Mouse (Mus musculus): ENCODE measurements around the gene Dock2. TPM values are rescaled to one million over a fixed set of nuclear protein-coding genes. Genes with fewer than 3 reads are reported as not detected.

The Dock2 gene
- polyA plus RNA-seq, 1 experiment from 2014 or later, result 0.43 TPM

DNA sequence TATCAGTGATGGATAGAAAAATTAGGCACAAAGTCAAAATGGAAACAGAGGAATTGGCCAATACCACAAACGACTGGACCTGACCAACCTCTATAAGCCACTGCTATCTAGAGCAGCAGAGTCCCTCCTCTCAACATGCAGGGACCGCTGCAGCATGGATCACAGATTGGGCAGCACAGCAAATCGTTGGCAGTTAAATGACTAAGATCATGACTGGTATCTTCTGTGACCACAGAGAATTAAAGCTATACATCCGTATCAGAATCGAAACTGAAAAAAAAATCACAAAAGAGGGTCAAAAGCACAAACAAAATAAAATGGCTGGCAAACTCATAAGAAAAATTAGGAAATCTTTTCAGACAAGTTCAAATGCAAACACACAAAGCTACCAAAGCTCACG, 21.6 kb downstream of the Dock2 start:
- no peak overlapping the region for H3K27ac ChIP-seq
- 89% methylated on average over 6 of the region's 6 CpGs for WGBS
- H3K9me3 ChIP-seq, result no peaks in the 10 kb centered on the region
- no peaks in the 10 kb centered on the region for H3K36me3 ChIP-seq (replicated peaks)
- H3K4me1 ChIP-seq, result no peaks in the 10 kb centered on the region
- no peaks in the 10 kb centered on the region for H3K27me3 ChIP-seq (ENCODE audit: poor library complexity, severe bottlenecking)
- no peak overlapping the region for H3K4me3 ChIP-seq
- no peak for DNase-seq (ENCODE audit: extremely low spot score, low spot score)

DNA sequence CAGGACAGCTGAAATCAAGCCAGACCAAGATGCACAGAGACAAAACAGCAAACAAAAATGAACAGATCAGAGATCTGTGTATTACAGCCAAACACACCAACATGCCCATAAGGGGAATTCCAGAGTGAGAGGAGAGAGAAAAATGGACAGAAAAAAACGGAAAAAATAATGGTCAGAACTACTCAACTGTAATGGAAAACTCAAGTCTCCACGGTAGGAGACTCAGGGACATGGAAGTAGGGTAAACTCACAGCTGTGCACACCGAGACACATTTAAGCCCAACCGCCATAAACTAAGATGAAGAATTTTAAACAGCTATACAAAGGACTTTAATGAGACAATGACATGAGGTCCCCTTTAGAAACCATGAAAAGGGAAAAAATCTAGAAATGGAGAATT, 24.1 kb downstream of the Dock2 start:
- H3K27me3 ChIP-seq (ENCODE audit: poor library complexity, severe bottlenecking), result no peaks in the 10 kb centered on the region
- no peak for DNase-seq (ENCODE audit: extremely low spot score, low spot score)
- 87% methylated on average over 4 of the region's 4 CpGs for WGBS
- H3K27ac ChIP-seq, result no peak overlapping the region
- H3K36me3 ChIP-seq (replicated peaks), result no peaks in the 10 kb centered on the region
- H3K4me1 ChIP-seq, result no peaks in the 10 kb centered on the region
- H3K9me3 ChIP-seq, result no peaks in the 10 kb centered on the region
- no peak overlapping the region for H3K4me3 ChIP-seq

DNA sequence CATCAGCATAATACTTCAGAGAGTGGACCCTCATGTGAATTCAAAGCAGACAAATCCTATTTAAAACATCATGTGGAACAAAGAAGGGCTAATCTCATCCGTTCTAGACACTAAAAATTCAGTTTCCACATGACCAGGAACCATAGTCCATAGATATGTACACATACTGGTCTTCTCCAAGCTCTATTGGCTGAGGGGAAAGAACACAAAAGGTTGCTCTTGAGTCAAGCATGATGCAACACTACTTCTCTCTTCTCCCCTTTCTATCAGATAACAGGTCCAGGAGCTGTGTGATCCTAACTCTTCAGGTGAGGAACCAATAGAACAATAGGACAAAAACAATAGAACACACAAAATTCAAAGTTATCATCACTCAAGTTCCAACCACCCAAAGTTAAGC, 42.6 kb downstream of the Dock2 start:
- Histone ChIP-seq H3K4me1 (peaks cover 10% of the 10 kb centered on the region), H3K27ac (no peak overlapping the region), H3K4me3 (no peak overlapping the region), H3K9me3 (no peaks in the 10 kb centered on the region), H3K27me3 (ENCODE audit: poor library complexity, severe bottlenecking) (no peaks in the 10 kb centered on the region), H3K36me3 (replicated peaks) (no peaks in the 10 kb centered on the region)
- whole genome bisulfite sequencing, result 68% methylated on average over 1 of the region's 1 CpGs
- no peak for DNase-seq (ENCODE audit: extremely low spot score, low spot score)

DNA sequence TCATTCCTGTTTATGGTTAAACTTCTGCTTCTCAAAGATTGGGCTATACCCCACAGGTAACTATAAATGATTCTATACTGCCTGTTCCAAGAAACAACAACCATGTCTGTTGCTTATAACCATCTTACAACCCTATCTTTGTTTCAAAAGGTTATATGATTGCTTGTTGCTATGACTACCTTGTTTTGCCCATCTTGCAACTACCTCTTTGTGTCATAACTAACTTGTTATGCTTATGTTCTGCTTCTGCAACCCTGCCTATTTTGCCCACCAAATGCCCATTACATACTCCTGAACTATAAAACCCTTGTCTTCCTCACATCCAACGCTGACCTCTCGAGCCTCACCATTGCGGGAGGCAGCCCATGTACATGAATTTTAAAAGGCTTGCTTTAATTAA, 43.9 kb downstream of the Dock2 start:
- H3K9me3 ChIP-seq, result no peaks in the 10 kb centered on the region
- DNase-seq (ENCODE audit: extremely low spot score, low spot score), result no peak
- H3K4me3 ChIP-seq, result no peak overlapping the region
- H3K36me3 ChIP-seq (replicated peaks), result no peaks in the 10 kb centered on the region
- 91% methylated on average over 3 of the region's 3 CpGs for WGBS
- H3K4me1 ChIP-seq, result peaks cover 10% of the 10 kb centered on the region
- no peaks in the 10 kb centered on the region for H3K27me3 ChIP-seq (ENCODE audit: poor library complexity, severe bottlenecking)
- H3K27ac ChIP-seq, result no peak overlapping the region

DNA sequence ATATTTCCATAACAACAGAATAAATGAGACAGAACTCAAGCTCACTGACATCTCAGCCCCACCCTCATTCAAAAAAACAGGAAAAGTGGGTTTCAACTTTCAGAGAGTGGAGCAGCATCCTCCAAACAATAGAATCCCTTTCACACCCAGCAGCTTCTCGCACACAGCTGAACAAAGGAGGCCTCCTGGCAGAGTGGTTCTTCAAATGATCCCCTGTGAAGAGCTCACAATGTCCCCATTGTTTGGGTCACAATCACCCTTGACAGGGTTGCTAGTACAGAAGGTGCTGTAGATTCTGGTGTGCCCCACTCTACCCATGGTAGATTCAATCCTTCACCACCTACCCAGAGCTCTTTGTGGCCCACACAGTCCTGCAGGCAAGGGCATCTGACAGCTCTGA, 44.7 kb downstream of the Dock2 start:
- peak overlapping the region; percentile 60; the same call in 1 of the 2 replicates for H3K27ac ChIP-seq
- peak; percentile 16 for DNase-seq (ENCODE audit: extremely low spot score, low spot score)
- H3K36me3 ChIP-seq (replicated peaks), result no peaks in the 10 kb centered on the region
- H3K4me3 ChIP-seq, result no peak overlapping the region
- no peaks in the 10 kb centered on the region for H3K9me3 ChIP-seq
- WGBS, result 8% methylated on average over 1 of the region's 1 CpGs
- peaks cover 10% of the 10 kb centered on the region for H3K4me1 ChIP-seq
- H3K27me3 ChIP-seq (ENCODE audit: poor library complexity, severe bottlenecking), result no peaks in the 10 kb centered on the region

DNA sequence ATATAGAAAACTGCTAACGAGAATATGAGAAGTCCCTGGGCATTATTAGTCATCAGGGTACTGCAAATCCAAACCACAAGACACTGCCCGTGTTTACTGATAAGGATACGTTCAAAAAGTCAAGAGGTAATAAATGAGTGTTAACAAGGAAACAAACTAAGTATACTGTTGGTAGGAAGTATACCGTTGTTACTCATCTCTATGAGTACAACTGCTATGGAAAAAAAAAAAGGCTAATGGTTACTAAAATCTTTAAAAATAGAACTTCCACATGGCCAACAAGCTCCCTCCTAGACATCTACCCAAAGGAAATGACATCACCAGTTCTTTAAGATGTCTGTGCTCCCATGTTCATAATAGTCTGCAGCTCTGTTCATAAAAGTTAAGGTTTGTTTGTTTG, 46.5 kb downstream of the Dock2 start:
- no peaks in the 10 kb centered on the region for H3K36me3 ChIP-seq (replicated peaks)
- no peaks in the 10 kb centered on the region for H3K27me3 ChIP-seq (ENCODE audit: poor library complexity, severe bottlenecking)
- H3K9me3 ChIP-seq, result no peaks in the 10 kb centered on the region
- no peak overlapping the region for H3K4me3 ChIP-seq
- H3K27ac ChIP-seq, result no peak overlapping the region
- DNase-seq (ENCODE audit: extremely low spot score, low spot score), result no peak
- peaks cover 13% of the 10 kb centered on the region for H3K4me1 ChIP-seq
- WGBS, result 92% methylated on average over 4 of the region's 4 CpGs

DNA sequence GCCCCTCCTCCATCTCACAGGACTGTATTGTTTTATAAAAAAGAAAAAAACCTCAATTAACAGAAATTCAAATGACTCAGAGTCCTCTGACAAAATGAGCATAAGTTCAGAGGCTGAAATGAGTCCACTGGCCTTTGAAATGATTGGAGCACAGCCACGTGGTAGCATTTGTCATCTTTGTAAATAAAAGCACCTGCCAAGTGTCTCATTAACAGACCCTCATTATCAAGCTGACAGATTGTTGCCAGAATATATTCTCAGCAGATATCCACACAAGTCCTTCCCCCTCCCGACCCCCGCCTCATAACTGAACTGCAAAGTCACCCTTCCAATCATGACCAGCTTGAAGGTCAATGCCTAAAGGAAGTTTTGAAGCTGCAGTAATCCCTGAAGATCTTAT, 49.7 kb downstream of the Dock2 start:
- Histone ChIP-seq H3K9me3 (no peaks in the 10 kb centered on the region), H3K27ac (no peak overlapping the region), H3K27me3 (ENCODE audit: poor library complexity, severe bottlenecking) (no peaks in the 10 kb centered on the region), H3K4me1 (peaks cover 25% of the 10 kb centered on the region), H3K36me3 (replicated peaks) (no peaks in the 10 kb centered on the region), H3K4me3 (no peak overlapping the region)
- no peak for DNase-seq (ENCODE audit: extremely low spot score, low spot score)
- WGBS, result 84% methylated on average over 3 of the region's 3 CpGs

DNA sequence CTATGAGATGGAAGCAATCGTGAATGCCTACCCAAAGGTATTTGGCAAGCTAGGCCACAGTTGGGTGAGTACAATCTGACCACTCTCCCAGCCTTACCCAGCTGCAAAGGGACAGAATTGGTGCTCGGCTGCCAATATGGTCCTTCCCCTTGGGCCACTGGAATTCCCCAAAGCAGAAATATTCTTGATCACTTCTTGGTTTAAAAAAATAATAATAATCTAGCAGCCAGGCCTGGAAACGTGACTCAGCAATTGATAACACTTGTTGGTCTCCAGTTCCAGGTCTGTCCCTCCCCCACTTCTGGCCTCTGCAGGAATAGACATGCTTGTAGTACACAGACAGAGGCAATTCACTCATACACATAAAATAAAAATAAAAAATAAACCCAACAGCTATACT, 56.2 kb downstream of the Dock2 start:
- Histone ChIP-seq H3K36me3 (replicated peaks) (no peaks in the 10 kb centered on the region), H3K27ac (no peak overlapping the region), H3K27me3 (ENCODE audit: poor library complexity, severe bottlenecking) (no peaks in the 10 kb centered on the region), H3K9me3 (no peaks in the 10 kb centered on the region), H3K4me1 (peaks cover 17% of the 10 kb centered on the region), H3K4me3 (no peak overlapping the region)
- WGBS, result 80% methylated on average over 3 of the region's 3 CpGs
- DNase-seq (ENCODE audit: extremely low spot score, low spot score), result no peak

DNA sequence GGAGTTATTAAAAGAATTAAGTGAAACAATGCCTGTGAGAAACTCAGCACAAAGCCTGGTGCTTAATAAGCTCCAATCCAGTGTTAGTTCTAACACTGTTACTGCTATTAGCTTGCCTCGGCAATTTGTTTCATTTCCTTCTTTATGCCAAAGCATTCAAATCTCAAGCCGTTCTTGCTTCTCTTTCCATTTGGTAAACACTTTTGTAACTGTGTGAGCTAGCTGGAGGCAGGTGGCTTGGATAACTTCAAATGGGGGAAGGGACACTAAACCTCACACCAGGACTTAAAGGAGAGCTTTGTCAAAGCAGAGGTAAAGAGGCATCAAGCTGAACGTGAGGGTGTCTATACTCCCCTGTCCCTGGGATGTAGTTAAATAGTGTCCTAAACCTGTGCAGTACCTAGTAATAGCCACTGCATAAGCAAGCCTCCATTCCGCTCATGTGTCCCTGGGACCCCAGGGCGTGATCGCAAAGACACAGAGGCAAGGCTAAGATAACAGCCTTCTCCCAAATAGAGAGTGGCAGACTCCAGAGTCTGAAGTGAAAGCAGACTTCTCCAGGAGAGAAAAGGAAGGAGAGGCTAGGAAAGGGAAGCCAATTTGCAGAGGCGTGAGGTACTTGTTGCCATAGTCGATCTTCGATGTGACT, 56.9 kb downstream of the Dock2 start:
- no peak for DNase-seq (ENCODE audit: extremely low spot score, low spot score)
- 85% methylated on average over 9 of the region's 9 CpGs for WGBS
- no peaks in the 10 kb centered on the region for H3K36me3 ChIP-seq (replicated peaks)
- H3K4me1 ChIP-seq, result peaks cover 14% of the 10 kb centered on the region
- no peak overlapping the region for H3K4me3 ChIP-seq
- no peak overlapping the region for H3K27ac ChIP-seq
- H3K9me3 ChIP-seq, result no peaks in the 10 kb centered on the region
- H3K27me3 ChIP-seq (ENCODE audit: poor library complexity, severe bottlenecking), result no peaks in the 10 kb centered on the region

DNA sequence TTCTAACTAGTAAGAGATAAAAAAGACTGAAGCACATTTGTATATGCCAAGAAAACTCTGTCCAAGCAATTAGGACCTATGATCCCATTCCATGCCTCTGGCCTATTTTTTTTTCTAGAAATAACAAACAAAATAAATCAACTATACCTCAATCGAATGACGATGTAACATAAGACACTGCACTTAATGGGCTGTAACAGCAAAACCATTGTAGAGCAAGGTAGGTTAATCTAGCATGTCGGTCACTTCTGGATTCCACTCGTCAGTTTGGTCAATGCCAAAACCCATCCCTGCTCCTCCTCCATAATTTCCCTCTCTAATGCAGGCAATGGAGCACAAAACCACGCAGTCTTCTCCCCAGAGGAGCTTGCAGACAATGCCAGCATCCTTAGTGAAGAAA, 70.3 kb downstream of the Dock2 start:
- no peak for DNase-seq (ENCODE audit: extremely low spot score, low spot score)
- no peaks in the 10 kb centered on the region for H3K36me3 ChIP-seq (replicated peaks)
- H3K9me3 ChIP-seq, result no peaks in the 10 kb centered on the region
- H3K4me1 ChIP-seq, result no peaks in the 10 kb centered on the region
- no peak overlapping the region for H3K4me3 ChIP-seq
- no peak overlapping the region for H3K27ac ChIP-seq
- 90% methylated on average over 5 of the region's 5 CpGs for WGBS
- H3K27me3 ChIP-seq (ENCODE audit: poor library complexity, severe bottlenecking), result no peaks in the 10 kb centered on the region

DNA sequence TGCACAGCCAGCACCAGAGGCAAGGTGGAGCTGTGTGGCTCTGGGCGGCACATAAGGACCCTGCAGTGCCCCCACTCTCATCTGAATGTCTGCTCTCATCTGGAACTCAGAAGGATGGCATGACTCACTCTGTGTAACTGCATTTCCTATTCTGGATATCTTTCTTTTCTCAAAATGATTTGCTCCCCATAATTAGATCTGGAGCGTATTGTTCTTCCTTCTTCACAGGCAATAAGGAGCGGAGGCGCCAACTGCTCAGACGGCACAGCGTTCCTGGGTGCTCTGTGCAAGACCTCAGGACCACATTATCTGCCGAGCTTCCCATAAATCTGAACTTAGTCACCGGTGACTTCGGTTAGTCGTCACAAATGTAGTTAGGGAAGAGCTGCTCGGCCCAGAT, 75.4 kb downstream of the Dock2 start:
- no peaks in the 10 kb centered on the region for H3K9me3 ChIP-seq
- WGBS, result 92% methylated on average over 11 of the region's 11 CpGs
- H3K36me3 ChIP-seq (replicated peaks), result no peaks in the 10 kb centered on the region

DNA sequence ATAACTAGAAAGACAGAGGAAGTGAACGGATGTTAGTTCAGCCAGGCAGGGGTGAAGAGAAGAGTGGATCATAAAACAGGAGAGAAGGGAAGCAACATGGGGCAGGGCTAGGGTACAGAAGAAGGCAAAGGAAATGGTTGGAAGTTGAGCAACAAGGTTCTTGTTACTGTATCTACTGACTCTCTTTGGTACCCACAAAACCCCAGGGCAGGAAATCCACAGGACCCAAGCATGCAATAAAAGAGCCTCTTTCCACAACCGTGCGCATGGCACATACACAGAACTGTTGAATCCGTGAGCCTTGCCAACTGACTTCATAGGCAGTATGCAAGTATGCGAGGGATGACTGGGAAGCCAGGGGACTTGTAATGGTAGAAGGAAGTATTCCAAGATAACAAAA, 76.3 kb downstream of the Dock2 start:
- WGBS, result 94% methylated on average over 5 of the region's 5 CpGs
- H3K9me3 ChIP-seq, result no peaks in the 10 kb centered on the region
- no peaks in the 10 kb centered on the region for H3K4me1 ChIP-seq
- H3K27me3 ChIP-seq (ENCODE audit: poor library complexity, severe bottlenecking), result no peaks in the 10 kb centered on the region
- H3K4me3 ChIP-seq, result no peak overlapping the region
- DNase-seq (ENCODE audit: extremely low spot score, low spot score), result no peak
- no peaks in the 10 kb centered on the region for H3K36me3 ChIP-seq (replicated peaks)
- no peak overlapping the region for H3K27ac ChIP-seq

More for the DNA sequence above, 75.4 kb downstream of the Dock2 start:
- H3K27me3 ChIP-seq (ENCODE audit: poor library complexity, severe bottlenecking), result no peaks in the 10 kb centered on the region
- no peak overlapping the region for H3K27ac ChIP-seq
- H3K4me1 ChIP-seq, result no peaks in the 10 kb centered on the region
- no peak for DNase-seq (ENCODE audit: extremely low spot score, low spot score)
- no peak overlapping the region for H3K4me3 ChIP-seq

DNA sequence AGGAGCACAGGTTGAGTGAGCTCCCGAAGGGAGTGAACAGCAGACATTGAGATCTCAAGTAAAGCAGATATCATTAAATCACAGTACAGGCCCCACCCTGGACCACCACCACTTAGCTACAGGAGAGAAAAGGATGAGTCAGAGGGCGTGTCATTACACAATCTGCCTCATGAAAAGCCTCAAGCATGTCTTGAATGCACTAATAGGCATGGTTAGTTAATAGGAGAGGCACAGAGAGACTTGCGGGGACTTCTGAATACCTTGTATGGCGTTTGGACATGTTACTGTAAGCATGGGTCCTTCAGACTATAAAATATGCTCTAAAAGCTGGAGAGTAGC, 78.6 kb downstream of the Dock2 start:
- DNase-seq (ENCODE audit: extremely low spot score, low spot score), result no peak
- Histone ChIP-seq H3K36me3 (replicated peaks) (no peaks in the 10 kb centered on the region), H3K4me3 (no peak overlapping the region), H3K27ac (no peak overlapping the region), H3K4me1 (no peaks in the 10 kb centered on the region), H3K9me3 (no peaks in the 10 kb centered on the region), H3K27me3 (ENCODE audit: poor library complexity, severe bottlenecking) (no peaks in the 10 kb centered on the region)
- WGBS, result 85% methylated on average over 4 of the region's 4 CpGs

Data from forebrain, embryonic 10.5 days (tissue).